Mouse (Mus musculus) limb, embryonic 10.5 days (tissue): Measurements from ENCODE around the gene Olfr544. TPM values are rescaled to one million over a fixed set of nuclear protein-coding genes. Genes with fewer than 3 reads are reported as not detected.

Experiments
- DNase-seq: peaks from one replicate; pipeline ENCODE4 v3.0.0-alpha.2; 2017; ENCODE audit warnings: low spot score
- H3K27ac ChIP-seq: fragments of 300-500 bp; sonication (generic); 2 replicates; pipeline ENCODE4 v1.5.1; 2016; ENCODE audit warnings: mild to moderate bottlenecking
- H3K27me3 ChIP-seq: fragments of 300-500 bp; sonication (generic); 2 replicates; pipeline ENCODE4 v1.6.1; 2016; ENCODE audit warnings: low read depth, mild to moderate bottlenecking; ENCODE audit not compliant: poor library complexity, severe bottlenecking
- H3K36me3 ChIP-seq: fragments of 300-500 bp; sonication (generic); 2 replicates; pipeline ENCODE4 v1.6.1; 2016; ENCODE audit warnings: mild to moderate bottlenecking, moderate library complexity
- H3K4me1 ChIP-seq: fragments of 300-500 bp; sonication (generic); 2 replicates; pipeline ENCODE4 v1.6.1; 2016
- H3K4me3 ChIP-seq: fragments of 300-500 bp; sonication (generic); 2 replicates; pipeline ENCODE4 v1.5.1; 2016; ENCODE audit warnings: mild to moderate bottlenecking, moderate library complexity
- H3K9me3 ChIP-seq: fragments of 300-500 bp; sonication (generic); replicated peaks from 2 replicates; pipeline ENCODE4 v1.6.1; 2016; ENCODE audit warnings: mild to moderate bottlenecking
- WGBS: fragments of 180-500 bp; shearing (Covaris S2); methylation state at CpG from one replicate; pipeline ENCODE4 v1.1.7; 2016; 5-methylcytosine and 5-hydroxymethylcytosine counted together
- polyA plus RNA-seq: library from polyadenylated mRNA; unstranded; fragments of >200 nt; fragmentation: Nextera tagmentation; extraction: Ambion mirVana; gene quantifications from 2 replicates; pipeline ENCODE4 v1.2.1, GENCODE M21; 2016

Gene Olfr544
- polyA plus RNA-seq, 1 experiment from 2014 or later: 0.06 TPM

GRCm38 (mm10) chr7:102467566-102467965 is 20.5 kb downstream of the Olfr544 start:
- 93% methylated on average over 8 of the region's 8 CpGs for WGBS
- H3K36me3 ChIP-seq: peaks cover 88% of the 10 kb centered on the region
- H3K4me3 ChIP-seq: no peak overlapping the region
- H3K27me3 ChIP-seq: no peaks in the 10 kb centered on the region
- H3K27ac ChIP-seq: no peak overlapping the region
- DNase-seq: no peak
- H3K9me3 ChIP-seq: no peaks in the 10 kb centered on the region
- H3K4me1 ChIP-seq: peaks cover under 1% of the 10 kb centered on the region; the same call in 1 of the 2 replicates

- Histone ChIP-seq H3K9me3 (no peaks in the 10 kb centered on the region), H3K4me3 (no peak overlapping the region), H3K27ac (no peak overlapping the region), H3K27me3 (no peaks in the 10 kb centered on the region), H3K36me3 (peaks cover 98% of the 10 kb centered on the region), H3K4me1 (no peaks in the 10 kb centered on the region)
- WGBS: 92% methylated on average over 5 of the region's 5 CpGs
- no peak for DNase-seq
These were observed 29.3 kb downstream of the Olfr544 start for GRCm38 (mm10) chr7:102458618-102459380.

GRCm38 (mm10) chr7:102446438-102446837 is 41.7 kb downstream of the Olfr544 start:
- no peak overlapping the region for H3K27ac ChIP-seq
- H3K4me3 ChIP-seq: no peak overlapping the region
- WGBS: 95% methylated on average over 9 of the region's 9 CpGs
- no peak for DNase-seq
- peaks cover 79% of the 10 kb centered on the region for H3K36me3 ChIP-seq
- H3K27me3 ChIP-seq: no peaks in the 10 kb centered on the region
- peaks cover 18% of the 10 kb centered on the region for H3K4me1 ChIP-seq
- H3K9me3 ChIP-seq: no peaks in the 10 kb centered on the region

GRCm38 (mm10) chr7:102444301-102444700 is 43.8 kb downstream of the Olfr544 start:
- H3K27ac ChIP-seq: no peak overlapping the region
- WGBS: 91% methylated on average over 2 of the region's 2 CpGs
- H3K36me3 ChIP-seq: peaks cover 57% of the 10 kb centered on the region
- DNase-seq: no peak
- peaks cover 18% of the 10 kb centered on the region for H3K4me1 ChIP-seq
- no peak overlapping the region for H3K4me3 ChIP-seq
- peaks cover 4% of the 10 kb centered on the region; the same call in 1 of the 2 replicates for H3K27me3 ChIP-seq
- no peaks in the 10 kb centered on the region for H3K9me3 ChIP-seq

- 4% methylated on average over 4 of the region's 4 CpGs for WGBS
- Histone ChIP-seq H3K36me3 (peaks cover 39% of the 10 kb centered on the region), H3K4me1 (peaks cover 18% of the 10 kb centered on the region), H3K27ac (peak overlapping the region; percentile 98), H3K4me3 (peak overlapping the region; percentile 90), H3K9me3 (no peaks in the 10 kb centered on the region), H3K27me3 (peaks cover 10% of the 10 kb centered on the region; the same call in 1 of the 2 replicates)
- no peak for DNase-seq
These were observed 45.7 kb downstream of the Olfr544 start for GRCm38 (mm10) chr7:102442432-102442831.

GRCm38 (mm10) chr7:102441657-102442391 is 46.3 kb downstream of the Olfr544 start, which contains the start of gene Rrm1:
Rrm1 (plus strand) TSS chr7:102441695.
- Histone ChIP-seq H3K27ac (peak within 1 kb of the TSS; percentile 98), H3K9me3 (no peaks in the 10 kb centered on the region), H3K27me3 (peaks cover 15% of the 10 kb centered on the region), H3K36me3 (peaks cover 33% of the 10 kb centered on the region), H3K4me3 (peak within 1 kb of the TSS; percentile 90), H3K4me1 (peaks cover 18% of the 10 kb centered on the region)
- under 1% methylated on average over 56 of the region's 56 CpGs for WGBS
- peak; percentile 95 for DNase-seq

GRCm38 (mm10) chr7:102440822-102441656 is 47.1 kb downstream of the Olfr544 start:
- H3K9me3 ChIP-seq: no peaks in the 10 kb centered on the region
- peaks cover 21% of the 10 kb centered on the region for H3K27me3 ChIP-seq
- peak overlapping the region; percentile 98 for H3K27ac ChIP-seq
- DNase-seq: no peak
- H3K4me3 ChIP-seq: peak overlapping the region; percentile 90
- H3K36me3 ChIP-seq: peaks cover 25% of the 10 kb centered on the region
- WGBS: 57% methylated on average over 15 of the region's 15 CpGs
- peaks cover 18% of the 10 kb centered on the region for H3K4me1 ChIP-seq

- no peaks in the 10 kb centered on the region for H3K9me3 ChIP-seq
- no peaks in the 10 kb centered on the region for H3K36me3 ChIP-seq
- 88% methylated on average over 2 of the region's 2 CpGs for WGBS
- H3K4me3 ChIP-seq: no peak overlapping the region
- no peaks in the 10 kb centered on the region for H3K4me1 ChIP-seq
- DNase-seq: no peak
- peaks cover 21% of the 10 kb centered on the region for H3K27me3 ChIP-seq
- H3K27ac ChIP-seq: no peak overlapping the region
These were observed 53.8 kb downstream of the Olfr544 start for GRCm38 (mm10) chr7:102434344-102434743.

Other genes with a start within 250 kb of the Olfr544 start
- 52.5 and 55.4 TPM in 2 replicates for gene Rhog, start 232.3 kb downstream of the Olfr544 start, polyA plus RNA-seq
- gene Stim1, start 220.5 kb downstream of the Olfr544 start, polyA plus RNA-seq: 10.7 and 14.5 TPM in 2 replicates
- 269 and 280 TPM in 2 replicates for gene Rrm1, start 46.6 kb downstream of the Olfr544 start, polyA plus RNA-seq
- 0.24 and 0.33 TPM in 2 replicates for gene Olfr543, start 6.6 kb downstream of the Olfr544 start, polyA plus RNA-seq
- 0.05 and 0.21 TPM in 2 replicates for gene Olfr545, start 11.3 kb upstream of the Olfr544 start, polyA plus RNA-seq
- not detected in 2 replicates for gene Olfr547, start 46.4 kb upstream of the Olfr544 start, polyA plus RNA-seq
- not detected in 2 replicates for gene Olfr548-ps1, start 52.6 kb upstream of the Olfr544 start, polyA plus RNA-seq
- gene Olfr549, start 61.6 kb upstream of the Olfr544 start, polyA plus RNA-seq: not detected in 2 replicates
- 0.39 and 0.48 TPM in 2 replicates for gene Trim21, start 77.2 kb upstream of the Olfr544 start, polyA plus RNA-seq
- gene Olfr550, start 83.1 kb upstream of the Olfr544 start, polyA plus RNA-seq: not detected in 2 replicates
- gene Olfr551, start 103.6 kb upstream of the Olfr544 start, polyA plus RNA-seq: not detected in 2 replicates
- gene Olfr552, start 109.5 kb upstream of the Olfr544 start, polyA plus RNA-seq: not detected in 2 replicates
- not detected in 2 replicates for gene Olfr553, start 129.9 kb upstream of the Olfr544 start, polyA plus RNA-seq
- not detected in 2 replicates for gene Olfr554, start 150.1 kb upstream of the Olfr544 start, polyA plus RNA-seq
- gene Olfr555, start 170.5 kb upstream of the Olfr544 start, polyA plus RNA-seq: not detected in 2 replicates
- gene Olfr556, start 176.6 kb upstream of the Olfr544 start, polyA plus RNA-seq: not detected in 2 replicates
- gene Trim68, start 199.0 kb upstream of the Olfr544 start, polyA plus RNA-seq: 7.8 and 13.0 TPM in 2 replicates
- not detected in 2 replicates for gene Olfr557, start 207.6 kb upstream of the Olfr544 start, polyA plus RNA-seq
- gene Olfr558, start 213.9 kb upstream of the Olfr544 start, polyA plus RNA-seq: not detected in 2 replicates
- not detected in 2 replicates for gene Olfr33, start 230.8 kb upstream of the Olfr544 start, polyA plus RNA-seq
- not detected in 2 replicates for gene Olfr559, start 239.2 kb upstream of the Olfr544 start, polyA plus RNA-seq